Mouse (Mus musculus): Measurements from ENCODE around the gene Sorl1.

- TF ChIP-seq POLR2A (IDR thresholded peaks at IDR 0.05; ENCODE audit: low read depth, low read length) (no peak), CTCF (conservative IDR thresholded peaks at IDR 0.05 in 1 of 2, IDR thresholded peaks at IDR 0.05 in 1 of 2; ENCODE audit: low read depth in 2 of 2, low read length in 2 of 2) (no peak), EP300 (IDR thresholded peaks at IDR 0.05; ENCODE audit: low read length) (no peak), RCOR1 (conservative IDR thresholded peaks at IDR 0.05; ENCODE audit: low read depth, low read length) (no peak), NELFE (IDR thresholded peaks at IDR 0.05; ENCODE audit: low read depth, low read length) (no peak), MEF2A (IDR thresholded peaks at IDR 0.05; ENCODE audit: borderline replicate concordance, low read depth, low read length) (no peak), ZNF384 (IDR thresholded peaks at IDR 0.05; ENCODE audit: low read depth, low read length) (no peak)
Observed at GRCm38 (mm10) chr9:42102013-42102412, 22.1 kb downstream of the Sorl1 start.

Measured in CH12.LX (cell line).